Mouse (Mus musculus) liver, embryonic 13.5 days (tissue): ENCODE results near the gene Etfa. TPM values are rescaled to one million over a fixed set of nuclear protein-coding genes. Genes with fewer than 3 reads are reported as not detected.

Experiments
- ATAC-seq: fragments of 200-750 bp; cut with Nextera tagmentation; 2 replicates; pipeline ENCODE4 v1.8.0; 2017; ENCODE audit warnings: low read depth, mild to moderate bottlenecking, moderate number of reproducible peaks, moderate library complexity
- DNase-seq: peaks from one replicate; pipeline ENCODE4 v3.0.0; 2022
- H3K27ac ChIP-seq: fragments of 300-500 bp; sonication (generic); 2 replicates; pipeline ENCODE4 v1.5.1; 2015; ENCODE audit warnings: moderate library complexity, mild to moderate bottlenecking, inconsistent platforms
- H3K27me3 ChIP-seq: fragments of 300-500 bp; sonication (generic); 2 replicates; pipeline ENCODE4 v1.6.1; 2015; ENCODE audit warnings: mild to moderate bottlenecking, inconsistent platforms
- H3K36me3 ChIP-seq: fragments of 300-500 bp; sonication (generic); 2 replicates; pipeline ENCODE4 v1.6.1; 2015; ENCODE audit warnings: mild to moderate bottlenecking, inconsistent platforms
- H3K4me1 ChIP-seq: fragments of 300-500 bp; sonication (generic); replicated peaks from 2 replicates; pipeline ENCODE4 v1.6.1; 2015; ENCODE audit warnings: inconsistent platforms
- H3K4me2 ChIP-seq: fragments of 300-500 bp; sonication (generic); 2 replicates; pipeline ENCODE4 v1.6.1; 2015; ENCODE audit warnings: inconsistent platforms, mild to moderate bottlenecking, moderate library complexity
- H3K4me3 ChIP-seq: fragments of 300-500 bp; sonication (generic); replicated peaks from 2 replicates; pipeline ENCODE4 v1.5.1; 2015; ENCODE audit warnings: mild to moderate bottlenecking, inconsistent platforms
- H3K9ac ChIP-seq: fragments of 300-500 bp; sonication (generic); 2 replicates; pipeline ENCODE4 v1.6.1; 2015; ENCODE audit warnings: mild to moderate bottlenecking, inconsistent platforms
- H3K9me3 ChIP-seq: fragments of 300-500 bp; sonication (generic); replicated peaks from 2 replicates; pipeline ENCODE4 v1.6.1; 2016; ENCODE audit warnings: inconsistent platforms
- WGBS: fragments of 180-500 bp; shearing (Covaris S2); methylation state at CpG from one replicate; pipeline ENCODE4 v1.1.7; 2015; ENCODE audit not compliant: insufficient replicate concordance; 5-methylcytosine and 5-hydroxymethylcytosine counted together
- polyA plus RNA-seq: library from polyadenylated mRNA; unstranded; fragments of >200 nt; fragmentation: Nextera tagmentation; extraction: Ambion mirVana; gene quantifications from 2 replicates; pipeline ENCODE4 v1.2.1, GENCODE M21; 2015

The Etfa gene
- polyA plus RNA-seq, 1 experiment from 2014 or later, result 173 TPM

DNA sequence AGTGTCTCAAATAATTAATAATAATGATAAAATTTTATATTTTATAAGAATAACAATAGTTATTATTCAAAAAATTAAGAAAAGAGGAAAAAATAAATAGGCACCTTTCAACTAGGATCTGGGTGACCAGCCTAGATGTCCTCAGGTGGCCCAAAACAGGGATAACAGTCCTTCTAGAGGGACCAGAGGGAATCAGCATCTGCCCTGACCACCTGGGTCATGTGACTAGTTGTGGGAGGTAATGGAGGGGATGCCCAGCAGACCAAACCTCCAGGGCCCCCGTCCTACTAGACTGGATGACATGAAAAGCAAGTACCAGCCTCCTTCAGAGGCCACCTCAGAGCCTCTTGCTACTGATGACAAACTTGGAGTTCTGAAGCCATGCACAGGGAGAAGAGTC, 62.9 kb downstream of the Etfa start:
- WGBS, result 36% methylated on average over 1 of the region's 1 CpGs
- no peak for ATAC-seq
- no peak overlapping the region for H3K27ac ChIP-seq

DNA sequence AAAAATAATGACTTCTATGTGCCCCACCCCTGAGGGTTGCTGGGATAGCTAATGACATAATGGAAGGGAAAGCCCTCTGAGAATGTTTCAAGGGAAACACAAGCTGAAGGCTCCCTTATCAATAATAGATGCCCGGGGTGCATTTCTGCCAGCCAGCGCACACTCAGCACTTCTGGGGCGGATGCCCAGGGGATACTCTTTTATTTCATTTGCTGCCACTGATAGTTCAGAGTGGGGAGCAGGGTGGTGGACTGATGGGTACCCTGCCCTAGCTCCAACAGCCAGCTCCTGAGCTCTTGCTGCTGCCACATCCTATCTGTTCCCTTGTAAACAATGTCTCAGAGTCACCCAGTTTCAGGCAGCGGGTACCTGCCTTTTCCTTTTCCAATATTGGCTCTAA, 64.5 kb downstream of the Etfa start:
- no peak overlapping the region for H3K9ac ChIP-seq
- H3K9me3 ChIP-seq, result no peaks in the 10 kb centered on the region
- no peaks in the 10 kb centered on the region for H3K27me3 ChIP-seq
- ATAC-seq (no peak), DNase-seq (no peak)
- no peaks in the 10 kb centered on the region for H3K36me3 ChIP-seq
- no peak overlapping the region for H3K4me3 ChIP-seq
- no peak overlapping the region for H3K4me2 ChIP-seq
- WGBS, result 73% methylated on average over 4 of the region's 4 CpGs
- H3K4me1 ChIP-seq, result peaks cover 2% of the 10 kb centered on the region; the same call in 1 of the 2 replicates
- no peak overlapping the region for H3K27ac ChIP-seq

More for the DNA sequence above, 62.9 kb downstream of the Etfa start:
- Histone ChIP-seq H3K9ac (no peak overlapping the region), H3K36me3 (0 out of 2 replicates have a peak, but pooled peaks cover 4% of the 10 kb centered on the region), H3K27me3 (no peaks in the 10 kb centered on the region), H3K4me3 (no peak overlapping the region), H3K9me3 (no peaks in the 10 kb centered on the region), H3K4me2 (no peak overlapping the region), H3K4me1 (peaks cover 13% of the 10 kb centered on the region)
- no peak for DNase-seq

DNA sequence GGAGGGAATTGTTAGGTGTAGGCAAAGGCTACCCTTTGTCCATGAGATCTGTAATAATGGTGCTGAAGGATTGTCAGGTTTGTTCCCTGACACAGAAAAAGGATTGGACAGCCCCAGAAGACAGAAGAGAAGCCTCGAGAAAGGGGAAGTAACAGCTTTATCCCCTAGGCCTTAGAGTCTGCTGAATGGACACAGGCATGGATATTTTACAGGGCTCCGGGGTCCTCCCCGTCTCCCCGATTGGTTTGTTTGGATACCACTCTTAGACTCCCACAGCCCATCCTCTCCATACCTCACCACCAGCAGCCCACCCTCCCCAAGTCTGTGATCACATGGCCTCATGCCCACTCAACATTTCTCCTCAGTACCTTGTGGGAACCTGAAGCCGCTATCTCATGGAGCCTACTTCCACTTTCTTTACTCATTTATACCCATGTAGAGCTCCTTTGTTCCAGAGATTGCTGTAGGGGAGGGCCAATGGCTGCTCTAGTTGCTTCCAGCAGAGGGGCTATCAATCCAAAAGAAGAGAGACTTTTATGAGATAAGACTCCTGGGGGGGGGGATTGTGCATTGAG, 72.8 kb downstream of the Etfa start:
- Histone ChIP-seq H3K4me1 (no peaks in the 10 kb centered on the region), H3K4me3 (no peak overlapping the region), H3K27me3 (no peaks in the 10 kb centered on the region), H3K9ac (no peak overlapping the region), H3K27ac (no peak overlapping the region), H3K36me3 (no peaks in the 10 kb centered on the region), H3K9me3 (no peaks in the 10 kb centered on the region), H3K4me2 (no peak overlapping the region)
- DNase-seq, result no peak
- 66% methylated on average over 5 of the region's 5 CpGs for WGBS
- no peak for ATAC-seq

DNA sequence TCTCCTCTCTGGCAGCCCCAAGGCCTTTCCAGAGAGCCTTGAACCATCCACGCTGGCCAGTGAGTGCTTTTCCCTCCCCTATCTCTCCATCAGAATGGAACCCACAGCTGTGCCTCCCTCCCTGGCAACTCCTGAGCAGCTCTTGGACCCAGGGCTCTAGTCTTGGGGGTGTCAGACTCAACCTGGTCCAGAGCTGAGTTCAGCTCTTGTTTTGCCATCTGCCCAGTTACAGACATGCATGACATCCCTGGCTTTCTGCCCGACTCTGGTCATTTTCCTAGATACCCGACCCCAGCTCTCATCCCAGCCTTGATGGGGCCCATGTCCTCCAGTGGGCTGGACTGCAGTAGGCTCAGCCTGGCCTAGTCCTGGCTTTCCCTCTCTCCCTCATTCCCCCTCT, 73.6 kb downstream of the Etfa start:
- Histone ChIP-seq H3K9ac (no peak overlapping the region), H3K27ac (no peak overlapping the region), H3K4me1 (no peaks in the 10 kb centered on the region), H3K9me3 (no peaks in the 10 kb centered on the region), H3K4me2 (no peak overlapping the region), H3K27me3 (no peaks in the 10 kb centered on the region), H3K36me3 (no peaks in the 10 kb centered on the region), H3K4me3 (no peak overlapping the region)
- ATAC-seq, result no peak
- 67% methylated on average over 3 of the region's 3 CpGs for WGBS
- DNase-seq, result no peak

DNA sequence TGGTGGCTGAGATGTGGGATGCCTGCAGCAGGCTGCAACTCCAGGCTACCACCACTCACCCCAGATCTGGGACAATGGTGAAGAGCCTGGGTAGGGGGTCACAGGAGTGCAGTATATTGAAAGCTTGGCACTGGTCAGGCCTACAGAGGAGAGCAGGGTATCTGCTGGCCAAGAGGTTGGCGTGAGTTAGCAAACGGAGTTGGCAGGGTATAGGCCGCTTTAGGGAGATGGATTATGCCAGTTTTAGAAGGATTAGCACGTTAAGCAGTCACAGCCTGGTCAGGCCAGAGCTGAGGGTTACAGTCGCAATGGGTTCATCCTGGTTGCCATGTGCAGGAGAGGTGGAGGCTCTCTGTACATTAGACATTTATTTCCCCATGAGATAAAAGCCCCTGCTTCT, 78.2 kb downstream of the Etfa start:
- Histone ChIP-seq H3K27me3 (peaks cover 16% of the 10 kb centered on the region), H3K9me3 (no peaks in the 10 kb centered on the region), H3K9ac (no peak overlapping the region), H3K36me3 (no peaks in the 10 kb centered on the region), H3K27ac (no peak overlapping the region), H3K4me1 (0 out of 2 replicates have a peak, but pooled peaks cover 5% of the 10 kb centered on the region), H3K4me2 (no peak overlapping the region), H3K4me3 (no peak overlapping the region)
- WGBS, result 72% methylated on average over 5 of the region's 5 CpGs
- no peak for ATAC-seq
- DNase-seq, result no peak

DNA sequence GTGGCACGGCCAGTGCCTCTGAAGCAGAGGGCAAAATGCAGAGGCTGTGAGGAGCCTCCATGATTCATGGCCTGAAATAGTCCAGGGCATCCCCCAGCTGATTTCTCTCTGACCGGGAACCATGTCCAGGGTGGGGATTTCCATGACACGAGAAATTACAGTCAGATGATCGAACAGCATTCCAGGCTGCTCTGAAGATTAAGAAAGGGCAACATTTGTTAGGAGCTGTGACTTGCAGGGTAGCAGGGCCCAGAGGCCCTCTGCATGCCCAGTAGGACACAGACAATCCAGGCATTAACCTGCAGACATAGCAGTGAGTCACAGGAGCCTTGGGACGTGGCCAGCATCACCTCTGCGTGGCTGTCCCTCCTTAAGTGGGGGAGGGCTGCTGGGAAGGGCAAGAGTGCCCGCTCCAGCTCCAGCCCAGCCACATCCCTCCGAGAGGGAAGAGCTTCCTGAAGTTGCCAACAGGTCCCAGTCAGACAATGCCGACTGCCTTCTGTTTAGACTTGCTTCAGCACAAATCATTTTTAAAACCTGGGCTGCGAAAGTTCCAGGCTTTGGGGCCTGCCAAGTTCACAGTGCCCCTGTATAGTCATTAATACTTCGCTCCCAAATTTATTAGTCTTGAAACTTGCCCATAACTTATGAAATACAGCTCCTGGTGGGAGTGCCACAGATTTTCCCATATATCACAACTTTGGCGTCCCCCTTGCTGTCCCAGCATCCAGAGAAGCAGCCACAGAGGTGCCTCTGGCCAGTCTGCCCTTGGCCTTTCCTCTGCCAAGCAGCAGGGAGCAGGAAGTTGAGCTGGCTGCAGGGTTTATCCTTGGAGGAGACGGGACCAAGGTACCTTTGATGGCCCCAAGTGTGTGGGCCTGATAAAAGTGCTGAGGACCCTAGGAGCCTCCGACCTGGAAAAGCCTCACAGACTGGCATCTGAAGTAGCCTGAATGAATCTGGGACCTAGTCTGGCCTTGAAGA, 79.4 kb downstream of the Etfa start:
- 0 out of 2 replicates have a peak, but pooled peaks cover 5% of the 10 kb centered on the region for H3K4me1 ChIP-seq
- ATAC-seq (no peak), DNase-seq (no peak)
- H3K27me3 ChIP-seq, result peaks cover 16% of the 10 kb centered on the region
- H3K27ac ChIP-seq, result no peak overlapping the region
- no peak overlapping the region for H3K4me2 ChIP-seq
- H3K36me3 ChIP-seq, result no peaks in the 10 kb centered on the region
- WGBS, result 66% methylated on average over 14 of the region's 14 CpGs
- no peak overlapping the region for H3K9ac ChIP-seq
- H3K4me3 ChIP-seq, result no peak overlapping the region
- no peaks in the 10 kb centered on the region for H3K9me3 ChIP-seq

DNA sequence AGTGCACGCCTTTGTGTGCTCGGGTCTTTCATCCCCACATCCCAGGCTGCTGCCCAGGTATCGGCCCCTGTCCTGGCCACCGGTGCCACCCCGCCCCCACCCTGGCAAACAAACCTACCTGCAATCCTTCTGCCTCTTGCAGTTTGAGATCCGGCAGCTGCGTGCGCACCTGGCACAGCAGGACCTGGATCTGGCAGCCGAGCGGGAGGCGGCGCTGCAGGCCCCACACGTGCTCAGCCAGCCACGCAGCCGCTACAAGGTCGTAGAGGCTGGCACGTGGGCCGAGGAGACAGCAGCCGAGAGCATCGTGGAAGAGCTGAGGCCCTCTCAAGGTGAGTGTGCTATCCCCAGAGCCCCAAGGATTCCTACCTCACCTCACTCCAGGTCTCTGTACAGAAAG, 81.9 kb downstream of the Etfa start:
- Histone ChIP-seq H3K4me3 (no peak overlapping the region), H3K27me3 (peaks cover 16% of the 10 kb centered on the region), H3K4me2 (0 out of 2 replicates have a peak overlapping the region, but pooled peaks have one; percentile 17), H3K9ac (no peak overlapping the region), H3K27ac (no peak overlapping the region), H3K4me1 (0 out of 2 replicates have a peak, but pooled peaks cover 5% of the 10 kb centered on the region), H3K9me3 (no peaks in the 10 kb centered on the region), H3K36me3 (no peaks in the 10 kb centered on the region)
- DNase-seq (no peak), ATAC-seq (no peak)
- WGBS, result 39% methylated on average over 20 of the region's 20 CpGs

DNA sequence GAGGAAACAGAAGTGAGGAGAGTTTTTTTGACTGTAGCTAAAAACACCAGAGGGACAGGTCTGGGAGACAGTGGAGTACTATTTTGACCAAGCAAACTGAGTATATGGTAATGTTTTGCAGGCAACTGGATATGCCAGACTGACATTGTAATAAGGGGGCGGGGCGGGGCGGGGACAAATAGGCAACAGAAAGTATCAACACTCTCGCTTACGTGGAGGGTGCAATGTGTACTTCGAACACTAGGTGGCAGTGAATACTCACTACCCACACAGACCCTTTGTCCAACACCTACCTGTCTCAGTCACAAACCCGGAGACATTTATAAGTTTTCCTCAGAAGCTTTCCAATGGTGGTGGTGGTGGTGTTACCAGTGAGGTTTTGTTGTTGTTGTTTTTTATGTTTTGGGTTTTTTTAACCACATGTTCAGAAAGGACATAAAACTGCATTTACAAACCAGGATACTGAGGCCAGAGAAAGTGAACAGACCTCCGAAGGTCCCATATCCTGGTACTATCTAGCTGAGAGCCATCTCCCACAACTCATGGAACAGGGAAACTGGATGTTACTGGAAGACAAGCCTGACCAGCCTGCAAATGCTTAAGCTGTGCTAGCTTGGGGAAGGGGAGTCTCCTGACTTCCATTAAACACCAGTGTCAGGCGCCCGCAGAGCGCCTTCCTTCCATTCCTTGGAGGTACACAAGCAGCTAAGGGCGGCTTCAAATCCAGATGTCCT, 82.6 kb downstream of the Etfa start:
- Histone ChIP-seq H3K4me1 (0 out of 2 replicates have a peak, but pooled peaks cover 5% of the 10 kb centered on the region), H3K27ac (no peak overlapping the region), H3K9me3 (no peaks in the 10 kb centered on the region), H3K4me2 (no peak overlapping the region), H3K36me3 (no peaks in the 10 kb centered on the region), H3K4me3 (no peak overlapping the region), H3K9ac (no peak overlapping the region), H3K27me3 (peaks cover 16% of the 10 kb centered on the region)
- ATAC-seq (peak; percentile 47; the same call in 1 of the 2 replicates), DNase-seq (peak; percentile 48)
- 31% methylated on average over 12 of the region's 12 CpGs for WGBS

DNA sequence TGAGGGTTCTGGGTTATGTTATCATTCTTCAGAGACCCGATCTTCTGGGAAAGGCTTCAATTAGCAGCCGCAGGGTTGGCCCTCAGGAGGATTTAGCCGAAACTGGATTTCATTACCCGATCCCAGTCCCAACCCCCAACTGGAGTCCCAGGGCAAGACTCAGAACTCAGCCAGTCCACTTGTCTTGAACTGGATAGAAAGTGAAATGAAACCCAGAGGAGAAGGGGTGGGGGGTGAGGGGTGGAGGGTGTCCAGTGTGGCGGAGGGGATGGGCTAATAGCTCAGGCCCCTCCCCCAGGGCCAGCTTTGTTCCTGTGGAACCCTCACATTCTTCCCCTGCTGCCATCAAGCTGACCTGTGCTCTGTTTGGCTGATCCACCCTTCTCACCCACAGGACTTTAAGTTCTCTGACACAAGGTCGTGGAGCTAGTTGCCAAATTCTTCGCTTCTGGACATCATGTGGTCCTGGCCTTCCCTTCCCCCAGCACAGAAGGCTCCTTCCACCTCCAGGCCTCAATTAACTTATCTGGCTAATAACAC, 86.7 kb downstream of the Etfa start:
- Histone ChIP-seq H3K4me2 (no peak overlapping the region), H3K27me3 (peaks cover 8% of the 10 kb centered on the region; the same call in 1 of the 2 replicates), H3K36me3 (no peaks in the 10 kb centered on the region), H3K27ac (no peak overlapping the region), H3K9ac (no peak overlapping the region), H3K4me1 (0 out of 2 replicates have a peak, but pooled peaks cover 5% of the 10 kb centered on the region), H3K9me3 (no peaks in the 10 kb centered on the region), H3K4me3 (no peak overlapping the region)
- DNase-seq, result no peak
- ATAC-seq, result no peak
- 60% methylated on average over 7 of the region's 7 CpGs for WGBS

DNA sequence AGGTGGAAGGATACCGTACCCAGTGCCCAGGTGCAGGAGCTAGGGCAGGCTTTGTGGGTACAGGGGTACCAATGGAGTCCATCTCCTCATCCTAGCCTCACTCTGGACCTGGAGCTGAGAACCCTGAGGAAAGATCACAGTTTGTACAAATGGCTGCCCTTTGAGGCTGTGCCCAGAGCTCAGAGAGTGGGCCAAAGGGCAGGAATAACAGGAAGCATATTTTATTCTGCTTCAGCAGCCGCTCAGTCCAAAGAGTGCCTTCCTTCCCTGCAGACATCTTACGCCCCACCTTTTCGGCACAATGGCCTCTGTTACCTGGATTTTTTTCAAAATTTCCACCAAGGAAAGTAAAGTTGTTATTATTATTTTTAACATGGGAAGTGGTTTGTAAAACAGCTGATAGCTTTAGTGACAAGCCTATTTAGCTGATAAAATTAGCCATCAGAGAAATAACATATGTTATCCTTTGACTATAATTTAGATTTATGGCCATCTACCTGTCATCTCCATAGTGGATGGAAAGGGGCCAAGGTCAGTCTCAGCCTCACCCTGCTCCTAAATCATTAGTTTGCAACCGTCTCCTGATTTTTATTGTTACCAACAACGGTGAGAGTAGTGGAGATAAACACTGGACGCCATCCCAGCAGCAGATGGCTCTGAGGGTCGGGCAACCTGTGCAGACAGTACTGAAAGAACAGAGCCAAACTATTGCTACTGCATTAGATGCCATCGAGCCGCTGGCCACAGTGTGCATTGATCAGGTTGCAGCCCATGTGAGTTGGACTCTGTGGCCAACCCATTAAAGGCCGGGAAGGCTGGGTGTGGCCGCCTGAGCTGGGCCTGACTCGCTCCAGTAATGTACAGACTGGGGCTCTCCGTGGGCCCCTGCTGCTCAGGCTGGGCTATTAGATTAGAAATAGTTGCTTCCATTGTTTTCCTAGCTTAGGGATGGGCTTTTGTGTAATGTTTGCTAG, 88.3 kb downstream of the Etfa start:
- no peaks in the 10 kb centered on the region for H3K9me3 ChIP-seq
- no peaks in the 10 kb centered on the region for H3K4me1 ChIP-seq
- no peak overlapping the region for H3K4me3 ChIP-seq
- H3K9ac ChIP-seq, result no peak overlapping the region
- no peaks in the 10 kb centered on the region for H3K36me3 ChIP-seq
- H3K4me2 ChIP-seq, result no peak overlapping the region
- 63% methylated on average over 14 of the region's 14 CpGs for WGBS
- no peak overlapping the region for H3K27ac ChIP-seq
- DNase-seq (no peak), ATAC-seq (no peak)
- no peaks in the 10 kb centered on the region for H3K27me3 ChIP-seq
